Mouse (Mus musculus): ENCODE measurements around the gene Tdrd9.

GRCm38 (mm10) chr12:111995161-111995560 lies 23.8 kb downstream of the Tdrd9 start:
- TF ChIP-seq CTCF (IDR thresholded peaks at IDR 0.05; ENCODE audit: borderline replicate concordance, insufficient read depth, low read length) = no peak
- TF ChIP-seq POLR2A (IDR thresholded peaks at IDR 0.05; ENCODE audit: low read depth, low read length) = no peak

Data from embryonic fibroblast, embryonic 13.5 days (primary cell).